Mouse (Mus musculus) brain, adult 10 weeks (tissue): ENCODE data around the gene Olfr829. TPM values are rescaled to one million over a fixed set of nuclear protein-coding genes. Genes with fewer than 3 reads are reported as not detected.

Experiments used
- polyA plus RNA-seq: library from polyadenylated mRNA; stranded (reverse); fragments of 350-450 nt; fragmentation: Illumina TruSeq; extraction: RNeasy Lipid Tissue Mini Kit (QIAGEN cat#74804); gene quantifications from one replicate; pipeline ENCODE4 v1.2.3, GENCODE M21; 2015; ENCODE audit warnings: low read depth, low replicate concordance

Olfr829 gene
- not detected for polyA plus RNA-seq

DNA sequence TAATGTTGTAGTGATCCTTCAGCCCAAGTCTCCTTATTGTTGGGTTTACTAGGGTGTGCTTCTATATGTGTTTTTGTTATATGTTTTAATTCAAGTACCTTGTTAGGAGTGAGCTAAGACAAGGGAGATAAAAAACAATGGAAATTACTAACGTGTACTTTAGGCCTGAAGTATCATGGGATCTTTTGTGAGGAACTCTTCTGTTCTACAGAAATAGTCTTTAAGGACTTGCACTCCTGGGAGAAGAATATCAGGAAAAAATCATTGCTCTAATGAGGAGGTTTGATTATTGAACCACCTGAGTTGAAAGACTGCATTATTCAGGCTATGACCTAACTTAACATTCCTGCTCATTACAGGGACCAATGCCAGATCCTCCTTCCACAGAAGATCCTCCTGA, at the start of gene Olfr829:
Gene Olfr829 (plus strand): TSS at position 301 of the 400 bp plus-strand sequence.

GRCm38 (mm10) chr9:18819426-18819825, 35.3 kb upstream of the Olfr829 start, which contains the start of gene Olfr828:
TSS of gene Olfr828 (minus strand) at chr9:18819526.

GRCm38 (mm10) chr9:18874393-18874792, 19.7 kb downstream of the Olfr829 start, which contains the start of gene Olfr830:
TSS of gene Olfr830 (plus strand) at chr9:18874693.

Other genes with a start within 250 kb of the Olfr829 start
- gene Muc16, start 180.4 kb upstream of the Olfr829 start, polyA plus RNA-seq, result not detected
- gene Olfr24, start 90.9 kb upstream of the Olfr829 start, polyA plus RNA-seq, result not detected
- not detected for gene Olfr828, start 35.4 kb upstream of the Olfr829 start, polyA plus RNA-seq
- not detected for gene Olfr830, start 19.8 kb downstream of the Olfr829 start, polyA plus RNA-seq
- not detected for gene Olfr832, start 82.2 kb downstream of the Olfr829 start, polyA plus RNA-seq
- not detected for gene Olfr834, start 133.1 kb downstream of the Olfr829 start, polyA plus RNA-seq
- gene Olfr835, start 177.8 kb downstream of the Olfr829 start, polyA plus RNA-seq, result not detected